Mouse (Mus musculus) stomach, postnatal 0 days (tissue): Measurements from ENCODE around the gene Elmo1. TPM values are rescaled to one million over a fixed set of nuclear protein-coding genes. Genes with fewer than 3 reads are reported as not detected.

Experiments used
- ATAC-seq: fragments of 200-750 bp; cut with Nextera tagmentation; 2 replicates; pipeline ENCODE4 v1.8.0; 2017; ENCODE audit not compliant: low FRiP score, low TSS enrichment
- DNase-seq: peaks from one replicate; pipeline ENCODE4 v3.0.0-alpha.2; 2016; ENCODE audit warnings: low spot score
- H3K27ac ChIP-seq: fragments of 300-500 bp; sonication (generic); replicated peaks from 2 replicates; pipeline ENCODE4 v1.5.1; 2014; ENCODE audit warnings: mild to moderate bottlenecking, control low read depth
- H3K27me3 ChIP-seq: fragments of 300-500 bp; sonication (generic); 2 replicates; pipeline ENCODE4 v1.6.1; 2014; ENCODE audit warnings: low read length; ENCODE audit not compliant: control insufficient read depth, insufficient read depth
- H3K36me3 ChIP-seq: fragments of 300-500 bp; sonication (generic); 2 replicates; pipeline ENCODE4 v1.6.1; 2014; ENCODE audit warnings: low read length, mixed read lengths; ENCODE audit not compliant: control insufficient read depth, insufficient read depth
- H3K4me1 ChIP-seq: fragments of 300-500 bp; sonication (generic); replicated peaks from 2 replicates; pipeline ENCODE4 v1.6.1; 2014; ENCODE audit warnings: antibody characterized with exemption; ENCODE audit not compliant: control insufficient read depth, insufficient read depth
- H3K4me2 ChIP-seq: fragments of 300-500 bp; sonication (generic); replicated peaks from 2 replicates; pipeline ENCODE4 v1.6.1; 2014; ENCODE audit warnings: low read depth, mild to moderate bottlenecking, control low read depth, moderate library complexity
- H3K4me3 ChIP-seq: fragments of 300-500 bp; sonication (generic); 2 replicates; pipeline ENCODE4 v1.5.1; 2014; ENCODE audit warnings: low read depth, low read length, control low read depth
- H3K9ac ChIP-seq: fragments of 300-500 bp; sonication (generic); 2 replicates; pipeline ENCODE4 v1.6.1; 2014; ENCODE audit warnings: mild to moderate bottlenecking, low read length, control low read depth, mixed read lengths
- H3K9me3 ChIP-seq: fragments of 300-500 bp; sonication (generic); 2 replicates; pipeline ENCODE4 v1.6.1; 2016; ENCODE audit warnings: low read length; ENCODE audit not compliant: control insufficient read depth
- CTCF ChIP-seq: IDR thresholded peaks from 2 replicates; pipeline ENCODE4 v1.5.1; 2016; ENCODE audit warnings: antibody characterized with exemption, low read depth, mild to moderate bottlenecking, moderate library complexity
- EP300 ChIP-seq: optimal IDR thresholded peaks from 2 replicates; pipeline ENCODE3; 2016; ENCODE audit warnings: antibody characterized with exemption
- WGBS: fragments of 180-500 bp; shearing (Covaris S2); extraction: QIAGEN DNeasy Blood & Tissue Kit; methylation state at CpG from one replicate; pipeline ENCODE4 v1.1.7; 2014; 5-methylcytosine and 5-hydroxymethylcytosine counted together
- polyA plus RNA-seq: library from polyadenylated mRNA; unstranded; fragments of >200 nt; fragmentation: Nextera tagmentation; extraction: Ambion mirVana; gene quantifications from 2 replicates; pipeline ENCODE4 v1.2.1, GENCODE M21; 2015

Elmo1 gene
- polyA plus RNA-seq, 1 experiment from 2014 or later = 5.0 TPM

DNA sequence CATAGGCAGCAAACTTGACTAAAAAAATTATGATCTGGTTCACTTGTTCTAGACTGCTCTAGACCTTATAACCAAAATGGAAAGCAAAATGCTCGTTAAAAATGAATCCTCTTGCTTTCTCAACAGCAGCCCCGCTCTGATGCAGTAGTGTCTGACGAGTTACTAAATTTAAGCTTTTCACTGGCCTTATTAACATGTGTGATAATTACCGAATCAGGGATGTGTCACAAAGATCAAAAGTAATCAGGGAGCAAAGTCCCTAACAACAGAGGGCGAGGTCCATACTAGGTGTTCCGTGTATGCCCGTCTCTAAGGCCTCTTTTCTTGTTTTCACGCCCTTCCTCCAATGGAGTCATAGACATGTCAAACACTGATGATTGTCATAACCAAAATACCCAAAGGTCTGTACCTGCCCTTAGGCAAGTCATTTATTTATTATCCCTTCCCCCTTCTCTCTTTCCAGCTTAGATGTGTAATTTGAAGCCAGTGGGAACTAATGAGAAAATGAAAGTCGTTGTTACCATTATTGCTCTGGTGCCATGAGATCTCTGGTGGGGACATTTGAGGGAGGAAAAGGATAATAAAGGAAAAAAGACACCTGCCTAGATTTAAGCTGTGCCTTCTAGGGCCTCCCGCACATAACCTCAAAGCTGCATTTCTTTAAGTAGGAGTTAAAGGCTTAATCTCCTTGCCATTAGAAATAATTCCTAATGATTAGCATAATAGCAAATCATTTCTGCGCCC, 316.2 kb downstream of the Elmo1 start:
- Histone ChIP-seq H3K27ac (no peak overlapping the region), H3K9ac (no peak overlapping the region), H3K4me1 (no peaks in the 10 kb centered on the region), H3K27me3 (no peaks in the 10 kb centered on the region), H3K4me3 (no peak overlapping the region), H3K36me3 (no peaks in the 10 kb centered on the region), H3K9me3 (no peaks in the 10 kb centered on the region), H3K4me2 (no peak overlapping the region)
- WGBS = 81% methylated on average over 11 of the region's 11 CpGs
- TF ChIP-seq EP300 (no peak), CTCF (no peak)
- no peak for DNase-seq
- peak; percentile 73 for ATAC-seq

DNA sequence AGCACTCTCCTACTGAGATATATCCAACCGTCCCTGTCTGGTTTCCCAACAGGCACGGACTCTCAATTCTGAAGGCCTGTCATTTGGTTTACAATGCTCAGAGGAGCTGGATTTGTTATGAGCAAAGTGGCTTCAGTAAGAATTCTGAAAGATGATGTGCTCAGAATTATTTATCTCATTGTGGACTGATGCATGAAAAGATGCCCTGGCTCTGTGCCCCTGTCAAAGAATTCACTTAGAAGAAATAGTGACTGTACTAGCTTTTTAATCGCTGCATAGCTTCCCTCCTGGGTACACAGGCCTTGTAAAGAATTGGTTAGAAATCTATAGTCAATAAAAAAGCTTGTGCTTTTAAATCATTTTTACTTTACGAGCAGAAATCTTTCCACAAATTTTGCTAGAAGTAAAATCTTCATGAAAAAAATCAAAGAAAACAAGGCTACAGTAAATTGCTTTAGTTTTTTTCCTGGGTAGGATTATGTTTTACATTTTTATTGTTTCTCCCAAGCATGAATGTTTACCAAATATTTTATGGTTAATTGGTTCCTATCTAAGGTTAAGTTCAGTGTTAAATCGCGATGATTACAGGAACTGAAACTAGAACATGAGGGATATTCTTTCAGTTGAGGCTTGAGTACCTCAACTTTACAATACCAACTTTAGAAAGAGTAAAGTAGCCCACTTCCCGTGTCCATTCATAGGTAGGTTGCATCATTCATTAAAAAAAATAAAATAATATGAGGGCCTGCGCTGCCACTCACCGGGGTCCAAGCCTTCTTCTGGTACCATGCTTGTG, 320.1 kb downstream of the Elmo1 start:
- no peaks in the 10 kb centered on the region for H3K27me3 ChIP-seq
- TF ChIP-seq EP300 = no peak
- no peak for TF ChIP-seq CTCF
- DNase-seq = no peak
- no peaks in the 10 kb centered on the region for H3K4me1 ChIP-seq
- no peak overlapping the region for H3K27ac ChIP-seq
- WGBS = 86% methylated on average over 9 of the region's 9 CpGs
- no peak for ATAC-seq
- H3K4me2 ChIP-seq = no peak overlapping the region
- no peak overlapping the region for H3K9ac ChIP-seq
- H3K4me3 ChIP-seq = no peak overlapping the region
- no peaks in the 10 kb centered on the region for H3K36me3 ChIP-seq
- H3K9me3 ChIP-seq = no peaks in the 10 kb centered on the region

DNA sequence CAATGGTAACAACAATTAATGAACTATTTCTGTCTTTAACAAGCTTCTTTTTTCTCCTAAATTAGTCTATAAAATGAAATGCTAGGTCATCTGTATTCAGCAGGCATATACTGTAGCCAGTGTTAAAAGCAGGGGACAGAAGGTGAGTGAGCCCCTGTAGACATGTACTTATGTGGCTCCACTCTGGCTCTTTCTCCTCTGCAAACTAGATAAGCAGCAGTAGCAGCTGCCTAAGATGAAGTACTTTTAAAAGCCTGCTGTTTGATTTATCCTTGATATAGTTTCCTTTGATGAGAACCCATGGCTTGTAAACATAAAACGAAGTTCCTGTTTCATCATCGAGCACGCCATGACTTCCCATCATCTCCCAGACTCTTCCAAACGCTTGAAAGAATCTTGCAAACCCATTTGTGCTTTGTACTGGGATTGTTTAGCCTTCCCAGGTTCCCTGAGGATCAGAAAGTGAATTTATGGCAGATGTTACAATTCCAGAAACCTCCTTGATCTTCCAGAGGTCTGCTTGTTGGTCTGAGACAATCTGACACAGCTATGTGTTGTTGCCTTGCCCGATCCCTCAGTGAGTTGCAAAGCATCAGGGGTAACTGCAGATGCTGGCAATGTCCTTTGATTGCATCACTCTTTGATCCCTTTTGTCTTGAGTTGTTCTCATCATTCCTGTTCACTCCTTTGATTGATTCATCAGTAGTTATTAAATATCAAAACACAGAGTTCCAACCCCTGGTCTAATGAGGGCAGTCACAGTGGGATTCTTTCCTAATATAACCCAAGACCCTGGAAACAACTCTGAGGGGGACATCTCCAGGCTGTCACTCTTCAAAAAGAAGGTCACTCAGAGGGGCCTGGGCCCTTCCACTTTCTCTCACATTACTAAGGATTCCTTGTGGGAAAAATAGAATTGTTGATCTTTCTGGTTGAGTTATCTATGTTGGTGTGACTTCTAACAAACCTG, 326.6 kb downstream of the Elmo1 start:
- no peak overlapping the region for H3K4me2 ChIP-seq
- TF ChIP-seq CTCF (no peak), EP300 (no peak)
- WGBS = 46% methylated on average over 5 of the region's 5 CpGs
- DNase-seq (no peak), ATAC-seq (no peak)
- no peaks in the 10 kb centered on the region for H3K27me3 ChIP-seq
- H3K9me3 ChIP-seq = no peaks in the 10 kb centered on the region
- no peak overlapping the region for H3K4me3 ChIP-seq
- no peaks in the 10 kb centered on the region for H3K36me3 ChIP-seq
- H3K9ac ChIP-seq = no peak overlapping the region
- H3K4me1 ChIP-seq = no peaks in the 10 kb centered on the region
- no peak overlapping the region for H3K27ac ChIP-seq

DNA sequence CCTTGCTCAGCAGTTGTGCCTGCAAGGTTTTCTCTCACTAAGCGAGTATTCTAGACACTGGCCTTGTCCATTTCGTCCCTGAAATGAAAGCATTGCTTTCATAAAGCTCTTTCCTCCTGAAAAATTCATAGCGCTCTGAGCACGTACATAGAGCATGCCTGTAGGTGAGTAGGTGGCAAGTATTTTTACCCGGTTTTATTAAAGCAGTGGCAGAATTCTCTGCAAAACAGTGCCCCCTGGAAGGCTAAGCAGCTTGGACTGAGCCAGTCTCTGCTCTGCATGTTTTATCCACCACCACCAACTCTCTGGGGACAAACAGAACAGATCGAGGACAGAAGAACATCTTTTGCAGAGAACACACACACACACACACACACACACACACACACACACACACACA, 340.6 kb downstream of the Elmo1 start:
- H3K9ac ChIP-seq = no peak overlapping the region
- TF ChIP-seq EP300 (no peak), CTCF (no peak)
- no peaks in the 10 kb centered on the region for H3K36me3 ChIP-seq
- no peak overlapping the region for H3K4me2 ChIP-seq
- no peak overlapping the region for H3K27ac ChIP-seq
- H3K4me1 ChIP-seq = no peaks in the 10 kb centered on the region
- no peak for ATAC-seq
- 80% methylated on average over 6 of the region's 6 CpGs for WGBS
- DNase-seq = no peak
- no peak overlapping the region for H3K4me3 ChIP-seq
- H3K27me3 ChIP-seq = no peaks in the 10 kb centered on the region
- no peaks in the 10 kb centered on the region for H3K9me3 ChIP-seq

DNA sequence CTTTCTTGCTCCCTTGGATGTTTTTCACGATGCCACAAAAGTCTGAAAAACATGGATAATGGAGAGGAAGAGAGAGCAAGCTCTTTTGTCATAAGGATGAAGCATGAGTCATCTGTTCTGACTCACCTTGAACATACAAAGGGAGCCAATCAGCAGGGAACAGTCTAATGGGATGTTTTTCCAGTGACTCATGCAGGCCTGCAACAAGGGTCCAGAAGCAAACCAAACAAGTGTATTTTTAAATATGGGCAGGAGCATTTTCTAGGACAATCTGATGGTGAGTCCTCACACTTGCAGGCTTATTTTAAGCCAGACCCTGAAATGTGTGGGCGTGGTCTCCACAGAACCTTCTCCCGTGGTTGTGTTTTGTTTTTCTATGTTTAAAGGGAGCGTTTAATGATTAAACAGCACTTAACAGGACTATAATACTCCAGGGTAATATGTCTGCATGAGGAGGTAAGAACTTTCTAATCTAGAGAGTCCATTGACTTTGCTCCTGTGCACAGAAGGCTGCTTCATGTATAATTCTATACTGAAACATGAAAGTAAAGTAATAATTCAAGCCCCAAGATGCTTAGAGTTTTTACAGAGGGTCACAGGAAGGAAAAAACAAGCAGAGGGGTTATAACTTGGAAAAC, 342.9 kb downstream of the Elmo1 start:
- no peak overlapping the region for H3K4me3 ChIP-seq
- 40% methylated on average over 4 of the region's 4 CpGs for WGBS
- DNase-seq (peak; percentile 31), ATAC-seq (peak; percentile 92)
- H3K36me3 ChIP-seq = no peaks in the 10 kb centered on the region
- TF ChIP-seq CTCF (no peak), EP300 (no peak)
- no peak overlapping the region for H3K27ac ChIP-seq
- H3K9me3 ChIP-seq = no peaks in the 10 kb centered on the region
- H3K27me3 ChIP-seq = no peaks in the 10 kb centered on the region
- H3K9ac ChIP-seq = no peak overlapping the region
- H3K4me1 ChIP-seq = no peaks in the 10 kb centered on the region
- no peak overlapping the region for H3K4me2 ChIP-seq
